Mouse (Mus musculus) spleen, adult 18-20 months (tissue): ENCODE data around the gene Cdc42ep5.

Experiments
- DNase-seq, 2 experiments: peaks; one replicate each; pipeline ENCODE4 v3.0.0; 2022; ENCODE audit warnings: mixed read lengths in 2 of 2

Gene Cdc42ep5

GRCm38 (mm10) chr7:4124856-4125255 lies 39.8 kb downstream of the Cdc42ep5 start:
- no peak for DNase-seq

- DNase-seq, result no peak
These were observed 40.3 kb downstream of the Cdc42ep5 start for GRCm38 (mm10) chr7:4124315-4124759.

GRCm38 (mm10) chr7:4123732-4124131 lies 40.9 kb downstream of the Cdc42ep5 start:
- DNase-seq, result no peak

- DNase-seq, result no peak
These were observed 41.9 kb downstream of the Cdc42ep5 start for GRCm38 (mm10) chr7:4122783-4123182.

GRCm38 (mm10) chr7:4122076-4122768 lies 42.4 kb downstream of the Cdc42ep5 start:
- no peak for DNase-seq

GRCm38 (mm10) chr7:4119976-4120921 lies 44.4 kb downstream of the Cdc42ep5 start:
- no peak for DNase-seq

GRCm38 (mm10) chr7:4119344-4119902 lies 45.2 kb downstream of the Cdc42ep5 start, which contains the start of gene Ttyh1:
Gene Ttyh1, plus strand, starts transcription at chr7:4119408.
- no peak for DNase-seq

GRCm38 (mm10) chr7:4117050-4117814 lies 47.4 kb downstream of the Cdc42ep5 start:
- no peak for DNase-seq

GRCm38 (mm10) chr7:4111766-4112165 lies 52.9 kb downstream of the Cdc42ep5 start:
- no peak for DNase-seq

GRCm38 (mm10) chr7:4103411-4103810 lies 61.2 kb downstream of the Cdc42ep5 start:
- DNase-seq, result no peak
